Mouse (Mus musculus) kidney, postnatal 14 days (tissue): ENCODE measurements around the gene Lhx5.

Experiments
- DNase-seq: peaks from one replicate; pipeline ENCODE4 v3.0.0; 2022; ENCODE audit warnings: mixed read lengths

Lhx5 gene

GRCm38 (mm10) chr5:120431649-120432485 is at the start of gene Lhx5:
Gene Lhx5 (plus strand): TSS chr5:120431699.
- no peak for DNase-seq

GRCm38 (mm10) chr5:120386361-120386760 is 45.1 kb upstream of the Lhx5 start:
- no peak for DNase-seq

- DNase-seq = no peak
Measured at GRCm38 (mm10) chr5:120388765-120389164, 42.7 kb upstream of the Lhx5 start.

GRCm38 (mm10) chr5:120389973-120390372 is 41.5 kb upstream of the Lhx5 start:
- DNase-seq = no peak

DNA sequence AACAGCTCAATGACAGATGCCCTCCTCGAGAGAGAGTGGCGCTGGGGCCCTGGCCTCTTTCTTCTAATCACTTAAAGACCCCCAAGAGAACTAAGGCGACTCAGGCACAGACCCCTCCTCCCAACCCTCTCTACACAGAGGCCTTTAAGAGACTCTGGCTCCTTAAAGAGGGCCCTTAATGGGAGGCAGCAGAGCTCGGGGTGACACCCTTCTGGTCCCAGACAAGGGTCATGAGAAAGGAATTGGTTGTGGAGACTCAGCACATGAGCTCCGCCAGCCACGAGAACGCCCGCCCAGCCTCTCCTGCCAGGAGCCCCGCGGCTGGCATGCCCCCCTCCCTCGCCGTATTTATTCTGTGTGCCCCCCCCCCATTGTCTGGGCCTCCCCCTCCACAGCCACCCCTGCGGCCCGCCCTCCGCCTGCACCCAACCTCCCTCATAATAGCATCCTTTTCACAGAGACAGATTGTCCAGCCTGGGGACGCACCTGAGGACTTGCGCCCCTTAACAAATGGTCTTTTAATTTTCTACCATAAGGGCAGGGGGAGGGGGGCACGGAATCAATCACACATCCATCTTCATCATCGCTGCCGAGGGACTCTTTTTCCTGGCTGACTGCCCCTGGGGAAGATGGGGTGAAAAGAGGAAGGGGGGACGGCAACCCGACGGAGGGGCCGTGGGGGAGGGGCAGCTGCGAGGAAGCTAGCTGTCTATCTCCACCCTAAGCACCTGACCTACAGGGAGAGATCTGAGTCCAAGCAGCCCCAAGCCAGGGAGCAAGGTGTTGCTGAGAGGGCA is 37.4 kb upstream of the Lhx5 start:
- DNase-seq = no peak

GRCm38 (mm10) chr5:120397988-120398387 is 33.5 kb upstream of the Lhx5 start:
- no peak for DNase-seq

GRCm38 (mm10) chr5:120404831-120405591 is 26.5 kb upstream of the Lhx5 start:
- peak; percentile 49 for DNase-seq

DNA sequence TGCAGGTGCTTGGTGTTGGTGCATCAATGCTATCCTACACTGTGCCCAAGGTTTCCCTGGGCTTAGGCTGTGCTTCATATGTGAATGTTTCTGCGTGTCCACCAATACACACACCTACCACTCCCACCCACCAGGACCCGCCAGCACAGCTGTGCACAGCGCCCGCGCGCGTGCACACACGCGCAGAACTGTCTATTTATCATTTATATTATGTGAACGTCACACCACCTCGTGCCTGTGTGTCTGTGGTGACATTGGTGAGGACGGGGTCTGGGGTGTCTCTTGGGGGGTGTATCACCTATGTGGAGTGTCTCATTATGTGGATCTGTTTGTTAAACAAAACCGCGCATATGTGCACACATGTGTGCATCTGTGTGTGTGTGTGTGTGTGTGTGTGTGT is 22.6 kb upstream of the Lhx5 start:
- DNase-seq = no peak

DNA sequence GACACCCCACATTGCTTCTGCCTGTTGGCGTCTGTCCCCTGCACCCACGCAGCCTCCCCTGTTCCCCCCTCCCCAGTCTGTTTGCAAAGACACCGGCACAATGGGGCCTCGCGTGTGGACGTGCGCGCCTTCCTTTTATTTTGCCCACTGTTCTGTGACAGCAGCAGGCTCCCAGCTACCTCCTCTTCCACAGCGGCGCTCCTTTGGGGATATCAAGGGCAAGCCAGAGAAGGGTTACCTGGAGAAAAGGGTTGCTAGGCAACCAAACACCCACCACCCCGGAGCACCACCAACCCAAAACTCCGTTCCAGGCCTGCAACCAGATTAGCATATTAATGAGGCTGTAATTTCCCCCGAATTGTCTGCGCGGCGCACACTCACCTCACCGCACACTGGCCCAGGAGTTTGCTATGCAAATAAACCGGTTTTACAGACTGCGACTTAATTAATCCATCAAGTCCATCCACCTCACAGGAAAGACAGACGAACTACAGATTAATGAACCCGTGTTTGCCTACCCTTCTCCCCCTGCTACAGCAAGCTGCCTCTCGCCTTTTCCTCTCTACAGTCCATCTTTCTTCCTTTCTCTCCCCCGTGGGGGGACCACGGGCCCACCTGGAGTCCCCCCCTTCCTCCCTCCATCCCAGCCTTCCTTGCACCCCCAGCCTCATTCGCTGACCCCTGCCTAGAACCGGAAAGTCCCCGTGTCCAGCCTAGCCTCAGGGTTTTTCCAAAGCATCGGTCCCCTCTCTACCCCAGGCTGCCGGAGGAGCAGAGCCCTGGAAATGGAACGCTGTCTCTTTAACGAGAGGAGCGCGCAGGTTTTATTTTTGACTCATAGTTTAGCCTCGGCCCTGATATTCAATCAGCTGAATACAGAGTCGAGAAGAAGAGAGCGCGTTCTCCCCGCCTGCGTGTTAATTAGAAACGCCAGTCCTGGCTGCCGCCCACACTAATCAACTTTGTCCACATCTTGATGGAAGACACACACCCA is 21.8 kb upstream of the Lhx5 start:
- DNase-seq = no peak

GRCm38 (mm10) chr5:120413436-120413835 is 18.1 kb upstream of the Lhx5 start:
- DNase-seq = no peak

DNA sequence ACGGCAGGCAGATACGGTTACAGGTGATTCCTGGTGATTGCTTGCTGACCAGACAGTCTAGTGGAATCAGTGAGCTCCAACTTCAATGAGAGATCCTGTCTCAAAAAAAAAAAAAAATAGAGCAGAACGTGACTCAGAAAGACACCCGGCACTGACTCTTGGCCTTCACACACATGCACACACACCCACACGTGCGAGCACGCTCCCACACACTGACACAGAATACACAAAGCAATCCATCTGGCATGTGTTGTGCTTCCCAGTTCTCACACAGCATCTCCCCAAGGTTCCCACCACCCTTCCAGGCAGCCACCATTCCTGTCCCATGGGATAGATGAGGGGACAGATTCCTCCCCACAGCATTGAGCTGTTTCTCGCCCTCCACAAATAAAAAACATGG is 11.4 kb upstream of the Lhx5 start:
- no peak for DNase-seq

GRCm38 (mm10) chr5:120424039-120424438 is 7.5 kb upstream of the Lhx5 start:
- DNase-seq = peak; percentile 82

DNA sequence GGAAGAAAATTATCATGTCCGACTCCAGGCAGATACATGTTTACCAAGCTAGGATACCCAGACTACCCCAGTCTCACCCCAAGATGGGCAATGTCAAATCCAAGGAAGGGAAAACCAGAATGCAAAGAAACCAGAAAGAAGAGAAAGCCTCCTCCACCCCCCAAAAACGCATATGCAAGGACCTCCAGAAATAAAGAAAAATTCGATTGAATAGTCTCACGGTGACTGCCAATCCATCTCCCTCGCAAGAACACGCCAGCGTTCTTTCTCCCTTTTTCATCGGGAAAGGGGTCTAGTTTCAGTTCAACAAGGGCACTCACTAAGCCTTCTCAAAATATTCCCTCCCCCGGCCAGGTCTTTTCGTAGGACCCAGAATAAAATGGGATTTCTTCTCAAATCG is 6.8 kb upstream of the Lhx5 start:
- no peak for DNase-seq

GRCm38 (mm10) chr5:120425711-120426110 is 5.8 kb upstream of the Lhx5 start:
- no peak for DNase-seq

GRCm38 (mm10) chr5:120426572-120426971 is 4.9 kb upstream of the Lhx5 start:
- no peak for DNase-seq

DNA sequence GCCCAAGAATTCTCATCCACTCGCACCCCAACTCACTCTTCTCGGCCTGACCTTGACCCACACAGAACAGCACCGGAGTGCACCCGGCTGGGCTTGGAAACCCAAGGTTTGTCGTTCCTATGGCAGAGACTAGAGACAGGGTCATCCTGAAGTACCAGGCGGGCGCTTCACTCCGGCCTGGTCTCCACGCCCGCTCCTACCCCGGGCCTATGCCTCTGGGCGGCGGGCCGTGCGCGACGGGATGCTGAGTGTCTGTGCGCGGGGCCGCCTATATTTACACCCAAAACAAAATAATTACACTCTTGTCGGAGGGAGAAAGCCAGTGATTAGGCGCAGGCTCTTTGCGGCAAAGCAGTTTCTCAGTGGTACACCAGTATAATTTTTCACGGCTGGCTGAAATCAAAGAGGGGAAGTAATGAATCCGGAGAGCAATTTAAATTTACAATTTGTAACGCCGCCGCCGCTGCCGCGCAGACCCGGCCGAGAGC is 4.0 kb upstream of the Lhx5 start:
- DNase-seq = no peak

GRCm38 (mm10) chr5:120428189-120428838 is 3.2 kb upstream of the Lhx5 start:
- DNase-seq = no peak

DNA sequence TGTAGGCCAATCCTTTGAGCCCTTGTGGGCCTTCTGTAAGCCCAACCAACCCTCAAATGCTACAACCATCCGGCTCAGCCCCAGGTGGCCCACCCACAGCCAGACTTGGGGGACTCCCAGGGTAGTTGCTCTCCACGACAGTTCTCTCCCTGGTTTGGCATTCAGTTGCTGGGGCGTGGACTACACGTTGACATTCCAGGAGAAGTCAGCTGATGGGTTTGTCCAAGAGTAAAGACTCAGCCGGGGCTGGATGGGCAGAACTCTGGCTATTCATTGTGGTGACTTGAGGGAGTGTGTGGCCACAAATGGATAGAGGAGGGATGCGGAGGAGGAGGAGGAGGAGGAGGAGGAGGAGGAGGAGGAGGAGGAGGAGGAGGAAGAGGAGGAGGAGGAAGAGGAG is 2.5 kb upstream of the Lhx5 start:
- DNase-seq = no peak

DNA sequence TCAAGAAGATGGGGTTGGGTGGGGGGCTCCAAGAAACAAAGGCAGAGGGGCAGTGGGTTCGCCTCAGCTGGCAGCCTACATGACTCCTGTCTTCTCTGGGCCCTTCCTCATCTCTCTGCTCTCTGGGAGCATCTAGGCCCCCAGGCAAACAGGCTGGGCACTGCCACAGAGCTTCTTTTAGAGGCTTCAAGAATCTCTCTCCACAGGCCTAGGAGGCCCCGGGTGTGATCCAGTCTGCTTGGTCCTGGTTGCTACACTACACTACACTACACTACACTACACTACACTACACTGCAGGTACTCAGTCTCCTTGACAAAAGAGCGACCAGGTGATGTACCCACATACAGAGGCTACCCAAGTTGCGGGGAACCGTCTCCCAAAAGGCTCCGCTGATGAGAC is 1.8 kb upstream of the Lhx5 start:
- no peak for DNase-seq

- DNase-seq = no peak
Measured at GRCm38 (mm10) chr5:120431001-120431583, 407 bp upstream of the Lhx5 start.

DNA sequence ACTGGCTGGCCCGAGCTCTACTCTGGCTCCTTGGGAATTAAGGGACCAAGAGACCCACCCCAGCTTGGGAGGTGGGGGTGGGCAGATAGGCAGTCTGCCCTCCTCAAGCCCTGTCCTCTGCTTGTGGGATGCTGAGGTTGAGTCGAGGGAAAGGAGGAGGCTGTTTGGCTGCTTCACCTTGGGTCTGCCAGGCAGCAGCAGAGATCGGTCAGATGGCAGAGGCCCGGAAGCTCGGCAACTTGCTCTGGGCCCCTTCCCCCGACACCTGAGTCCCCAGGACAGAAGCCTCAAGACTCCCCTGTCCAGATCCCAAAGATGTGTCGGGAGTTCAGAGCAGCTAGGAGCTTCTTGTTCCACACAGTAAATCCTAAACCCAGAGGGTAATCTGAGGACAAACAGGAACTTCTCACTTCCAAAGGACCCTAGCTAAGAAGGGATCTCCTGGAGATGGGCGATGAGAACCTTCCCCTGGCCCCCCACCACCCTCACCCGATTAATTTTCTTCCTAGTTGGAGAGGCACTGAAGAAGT is 1.1 kb downstream of the Lhx5 start:
- DNase-seq = no peak
